Mouse (Mus musculus) olfactory bulb, adult 2 months (tissue): Measurements from ENCODE around the gene Cblb.

Experiments
- CTCF ChIP-seq: fragments of 200-500 bp; IDR thresholded peaks from 2 replicates; pipeline ENCODE4 v1.5.1; 2012; ENCODE audit warnings: low read depth, mild to moderate bottlenecking, low read length, moderate library complexity; ENCODE audit not compliant: insufficient read depth
- POLR2A ChIP-seq: fragments of 200-500 bp; IDR thresholded peaks from 2 replicates; pipeline ENCODE4 v1.6.1; 2012; ENCODE audit warnings: mild to moderate bottlenecking, low read depth, low read length, moderate library complexity; ENCODE audit not compliant: insufficient read depth

GRCm38 (mm10) chr16:52144792-52145191 lies 113.8 kb downstream of the Cblb start:
- TF ChIP-seq CTCF, result no peak
- TF ChIP-seq POLR2A, result no peak
